In the genomic region with DNA sequence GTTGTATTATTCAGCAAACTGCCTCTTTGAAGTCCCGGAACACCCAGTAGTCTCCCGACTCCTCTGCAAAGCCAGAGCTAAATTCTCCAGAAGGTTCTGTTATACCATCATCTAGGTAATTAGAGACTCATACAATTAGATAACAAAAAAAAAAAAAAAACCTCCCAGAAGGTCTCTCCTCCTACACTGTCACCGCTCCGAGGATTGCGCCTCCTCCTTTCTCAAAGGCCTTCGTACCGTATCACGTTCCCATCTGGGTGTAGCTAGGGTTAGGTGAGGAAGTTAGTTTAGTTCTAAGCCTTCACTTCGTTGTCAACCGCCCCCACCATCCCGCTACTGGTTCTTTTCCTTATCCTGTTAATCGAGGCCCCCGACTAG, we compare ENCODE assay signal across 8 mouse cellular contexts. TPM values are rescaled to one million over a fixed set of nuclear protein-coding genes. Genes with fewer than 3 reads are reported as not detected.
DNase-seq lines count a peak whose midpoint lies in the region; ATAC-seq and TF ChIP-seq lines count a peak whose summit lies in the region.

No protein-coding gene starts in this region.

- WGBS in lung, postnatal 0 days: 6% methylated on average over 13 of the region's 13 CpGs
- 7% methylated on average over 13 of the region's 13 CpGs for WGBS in limb, embryonic 15.5 days
- 5% methylated on average over 13 of the region's 13 CpGs for WGBS in small intestine, adult 2 months

- peak overlapping the region; percentile 99 for H3K27ac ChIP-seq in lung, postnatal 0 days (ENCODE audit: low read length)
- H3K27ac ChIP-seq in limb, embryonic 15.5 days: peak overlapping the region; percentile 99
- peak overlapping the region; percentile 68 for H3K27ac ChIP-seq in small intestine, adult 2 months (ENCODE audit: insufficient read depth, low read depth, low read length)

- no peaks in the 10 kb centered on the region for H3K27me3 ChIP-seq in lung, postnatal 0 days (replicated peaks; ENCODE audit: insufficient read depth, low read length)
- H3K27me3 ChIP-seq in limb, embryonic 15.5 days: no peaks in the 10 kb centered on the region
- no peaks in the 10 kb centered on the region for H3K27me3 ChIP-seq in small intestine, adult 2 months (ENCODE audit: control insufficient read depth, insufficient read depth, low read length)

- H3K36me3 ChIP-seq in lung, postnatal 0 days (ENCODE audit: insufficient read depth, low read length): peaks cover 7% of the 10 kb centered on the region
- H3K36me3 ChIP-seq in limb, embryonic 15.5 days: peaks cover 26% of the 10 kb centered on the region
- H3K36me3 ChIP-seq in small intestine, adult 2 months (ENCODE audit: control insufficient read depth, insufficient read depth, low read length): peaks cover 25% of the 10 kb centered on the region

- ATAC-seq in lung, postnatal 0 days: peak; percentile 25
- peak; percentile 84 for ATAC-seq in erythroid progenitor cell, adult 5-6 weeks (replicated peaks; ENCODE audit: low FRiP score, poor library complexity, severe bottlenecking)
- ATAC-seq in limb, embryonic 15.5 days (ENCODE audit: insufficient number of reproducible peaks, low FRiP score, low TSS enrichment, low read depth): peak; percentile 54

- no peak for TF ChIP-seq CTCF in lung, postnatal 0 days (IDR thresholded peaks at IDR 0.05)
- 0 out of 2 replicates have a peak, but pooled peaks have one; percentile 1 for TF ChIP-seq CTCF in small intestine, adult 2 months (IDR thresholded peaks at IDR 0.05; ENCODE audit: extremely low read depth, insufficient read length, insufficient replicate concordance, low read depth, low read length)

- no peak for TF ChIP-seq EP300 in lung, postnatal 0 days (IDR thresholded peaks at IDR 0.05)

- no peaks in the 10 kb centered on the region for H3K9me3 ChIP-seq in lung, postnatal 0 days (ENCODE audit: low read length)
- H3K9me3 ChIP-seq in limb, embryonic 15.5 days: no peaks in the 10 kb centered on the region

- peak overlapping the region; percentile 94; the same call in 1 of the 2 replicates for H3K9ac ChIP-seq in lung, postnatal 0 days (replicated peaks; ENCODE audit: low read depth)
- peak overlapping the region; percentile 39; the same call in 1 of the 2 replicates for H3K9ac ChIP-seq in limb, embryonic 15.5 days

- TF ChIP-seq POLR2A in small intestine, adult 2 months (IDR thresholded peaks at IDR 0.05; ENCODE audit: low read depth, low read length): no peak

- H3K4me1 ChIP-seq in lung, postnatal 0 days (ENCODE audit: insufficient read depth, low read depth, low read length): peaks cover 6% of the 10 kb centered on the region; the same call in 1 of the 2 replicates
- peaks cover 16% of the 10 kb centered on the region for H3K4me1 ChIP-seq in limb, embryonic 15.5 days
- peaks cover 3% of the 10 kb centered on the region; the same call in 1 of the 2 replicates for H3K4me1 ChIP-seq in small intestine, adult 2 months (ENCODE audit: control insufficient read depth, insufficient read depth, insufficient read length, low read length)

- DNase-seq in lung, postnatal 0 days (ENCODE audit: low spot score): no peak
- no peak for DNase-seq in lung, postnatal 14 days
- no peak for DNase-seq in layer of hippocampus, adult 9-10 months (ENCODE audit: low spot score)
- no peak for DNase-seq in kidney, postnatal 25 days
- no peak for DNase-seq in gastrocnemius, postnatal 10 days

- H3K4me2 ChIP-seq in lung, postnatal 0 days (replicated peaks; ENCODE audit: low read depth, low read length): peak overlapping the region; percentile 57
- peak overlapping the region; percentile 56 for H3K4me2 ChIP-seq in limb, embryonic 15.5 days

- peak overlapping the region; percentile 72 for H3K4me3 ChIP-seq in lung, postnatal 0 days (ENCODE audit: low read depth, low read length)
- peak overlapping the region; percentile 88 for H3K4me3 ChIP-seq in limb, embryonic 15.5 days
- H3K4me3 ChIP-seq in small intestine, adult 2 months (ENCODE audit: low read depth, low read length): peak overlapping the region; percentile 72

RNA-seq across cellular contexts. Expression of gene Rnf6, which starts 0.9 kb away (rescaled TPM):
- polyA plus RNA-seq in lung, postnatal 0 days (2015; fragmentation: Nextera tagmentation; extraction: Ambion mirVana): 42.6 and 44.9 TPM in 2 replicates
- 23.4 and 24.3 TPM in 2 replicates for total RNA-seq in erythroid progenitor cell, adult 5-6 weeks (2015; ENCODE audit: low replicate concordance)
- 25.0 and 58.8 TPM in 2 replicates for total RNA-seq in erythroid progenitor cell, adult 5-6 weeks (2017; ENCODE audit: low replicate concordance)
- 49.2 and 54.0 TPM in 2 replicates for polyA plus RNA-seq in limb, embryonic 15.5 days (2015; fragmentation: Nextera tagmentation; extraction: Ambion mirVana)
- 6.1 and 12.9 TPM in 2 replicates for polyA plus RNA-seq in small intestine, adult 2 months (2012; rRNA removed)
- total RNA-seq in gastrocnemius, postnatal 10 days (2021): 10 to 100 TPM; 38.7 to 43.0 TPM

RNA-seq across cellular contexts. Expression of gene Cdk8, which starts 10.5 kb away (rescaled TPM):
- polyA plus RNA-seq in lung, postnatal 0 days (2015; fragmentation: Nextera tagmentation; extraction: Ambion mirVana): 12.1 and 12.4 TPM in 2 replicates
- total RNA-seq in erythroid progenitor cell, adult 5-6 weeks (2015; ENCODE audit: low replicate concordance): 74.2 and 103 TPM in 2 replicates
- 72.0 and 97.0 TPM in 2 replicates for total RNA-seq in erythroid progenitor cell, adult 5-6 weeks (2017; ENCODE audit: low replicate concordance)
- polyA plus RNA-seq in limb, embryonic 15.5 days (2015; fragmentation: Nextera tagmentation; extraction: Ambion mirVana): 13.1 and 14.4 TPM in 2 replicates
- 19.8 and 31.7 TPM in 2 replicates for polyA plus RNA-seq in small intestine, adult 2 months (2012; rRNA removed)
- 10 to 100 TPM; 20.5 to 27.2 TPM for total RNA-seq in gastrocnemius, postnatal 10 days (2021)

RNA-seq across cellular contexts. Expression of gene 1700001J03Rik, which starts 35.4 kb away (rescaled TPM):
- polyA plus RNA-seq in lung, postnatal 0 days (2015; fragmentation: Nextera tagmentation; extraction: Ambion mirVana): 0.36 TPM in 1 of 2 replicates, not detected in the other
- total RNA-seq in erythroid progenitor cell, adult 5-6 weeks (2015; ENCODE audit: low replicate concordance): not detected in 2 replicates
- total RNA-seq in erythroid progenitor cell, adult 5-6 weeks (2017; ENCODE audit: low replicate concordance): not detected in 2 replicates
- not detected in 2 replicates for polyA plus RNA-seq in limb, embryonic 15.5 days (2015; fragmentation: Nextera tagmentation; extraction: Ambion mirVana)
- polyA plus RNA-seq in small intestine, adult 2 months (2012; rRNA removed): 0.14 and 0.33 TPM in 2 replicates
- total RNA-seq in gastrocnemius, postnatal 10 days (2021): under 1 TPM; 0.65 to 0.87 TPM

RNA-seq across cellular contexts. Expression of gene Gm6309, which starts 50.0 kb away (rescaled TPM):
- polyA plus RNA-seq in lung, postnatal 0 days (2015; fragmentation: Nextera tagmentation; extraction: Ambion mirVana): not detected in 2 replicates
- not detected in 2 replicates for total RNA-seq in erythroid progenitor cell, adult 5-6 weeks (2015; ENCODE audit: low replicate concordance)
- not detected in 2 replicates for total RNA-seq in erythroid progenitor cell, adult 5-6 weeks (2017; ENCODE audit: low replicate concordance)
- polyA plus RNA-seq in limb, embryonic 15.5 days (2015; fragmentation: Nextera tagmentation; extraction: Ambion mirVana): not detected in 2 replicates
- not detected in 2 replicates for polyA plus RNA-seq in small intestine, adult 2 months (2012; rRNA removed)
- total RNA-seq in gastrocnemius, postnatal 10 days (2021): not detected

Comparison
In these comparisons a context has a peak if more than half of its experiments do, and no peak if none do; other contexts are left out.
1. ATAC-seq: peak in every context shown above with its lines; median percentile 84 in erythroid progenitor cell, adult 5-6 weeks; 54 in limb, embryonic 15.5 days; 25 in lung, postnatal 0 days.